Mouse (Mus musculus): Measurements from ENCODE around the gene Kcnj10.
A peak's percentile ranks its signal among the peaks of the same experiment; 100 is the strongest.

- peak; percentile 46; the same call in 1 of the 2 replicates for TF ChIP-seq CTCF (conservative IDR thresholded peaks at IDR 0.05; ENCODE audit: insufficient read depth, insufficient read length, low read depth, low read length)
- TF ChIP-seq POLR2A (IDR thresholded peaks at IDR 0.05; ENCODE audit: low read depth, low read length), result no peak
Measured at GRCm38 (mm10) chr1:172368768-172369418, 27.9 kb downstream of the Kcnj10 start.
